Mouse (Mus musculus): Measurements from ENCODE around the gene Lysmd2.
"Not testable (repeated sequence)": the region's sequence is repeated elsewhere in the genome, so short reads cannot be mapped to it uniquely, and the experiment has no call there.

Lysmd2 gene

GRCm38 (mm10) chr9:75624983-75625555 is 472 bp upstream of the Lysmd2 start:
- DNase-seq (ENCODE audit: extremely low read depth, insufficient read length, low spot score), result no peak

DNA sequence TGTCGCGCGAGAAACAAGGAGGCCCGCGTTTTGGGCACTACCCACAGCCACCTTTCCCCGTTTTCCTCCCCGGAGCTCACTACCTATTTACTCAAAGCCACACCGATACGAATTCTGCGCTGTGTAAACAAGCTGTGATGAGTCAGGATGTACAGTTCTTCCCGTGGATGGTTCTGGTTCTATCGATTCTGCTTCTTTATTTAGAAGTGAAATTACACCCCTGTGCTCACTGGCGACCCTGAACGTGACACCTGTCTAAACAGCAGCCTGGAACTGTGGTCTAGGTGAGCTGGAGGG is 715 bp downstream of the Lysmd2 start:
- DNase-seq (ENCODE audit: extremely low read depth, insufficient read length, low spot score), result no peak

DNA sequence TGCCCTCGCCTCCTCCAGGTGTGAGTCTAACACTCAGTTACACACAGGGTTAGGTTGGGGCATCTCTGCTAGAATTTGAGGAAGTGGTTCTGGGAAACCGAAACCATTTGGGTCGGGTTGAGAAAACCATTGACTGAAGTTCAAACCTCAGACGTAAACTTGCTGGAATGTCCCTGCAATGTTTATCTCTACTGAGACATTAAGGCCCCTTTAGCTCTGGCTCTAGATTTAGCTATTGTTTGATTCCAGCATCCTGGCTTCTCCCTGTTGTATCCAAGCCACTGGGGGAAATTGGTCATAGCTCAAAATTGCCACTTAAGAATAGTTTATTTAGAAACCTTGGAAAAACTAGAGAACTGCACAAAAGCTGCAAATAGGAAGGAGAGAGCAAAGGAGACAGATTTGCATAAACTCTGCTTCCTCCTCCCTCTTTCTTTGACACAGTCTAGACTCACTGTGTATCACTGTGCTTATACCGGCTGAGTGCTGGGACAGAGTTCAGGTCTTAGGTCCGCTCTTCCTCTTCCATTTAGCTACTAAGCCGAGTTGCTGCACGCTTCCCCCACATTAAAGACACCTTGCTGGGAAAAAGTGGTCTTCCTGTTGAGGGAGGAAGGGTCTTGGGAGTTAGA is 5.4 kb downstream of the Lysmd2 start:
- DNase-seq (ENCODE audit: extremely low read depth, insufficient read length, low spot score), result no peak

GRCm38 (mm10) chr9:75632111-75632510 is 6.6 kb downstream of the Lysmd2 start:
- no peak for DNase-seq (ENCODE audit: extremely low read depth, insufficient read length, low spot score)

GRCm38 (mm10) chr9:75632902-75633301 is 7.4 kb downstream of the Lysmd2 start:
- DNase-seq (ENCODE audit: extremely low read depth, insufficient read length, low spot score), result no peak

GRCm38 (mm10) chr9:75633603-75634002 is 8.1 kb downstream of the Lysmd2 start:
- no peak for DNase-seq (ENCODE audit: extremely low read depth, insufficient read length, low spot score)

GRCm38 (mm10) chr9:75634226-75634625 is 8.7 kb downstream of the Lysmd2 start:
- DNase-seq (ENCODE audit: extremely low read depth, insufficient read length, low spot score), result no peak

GRCm38 (mm10) chr9:75645405-75645804 is 19.9 kb downstream of the Lysmd2 start:
- no peak for DNase-seq (ENCODE audit: extremely low read depth, insufficient read length, low spot score)

DNA sequence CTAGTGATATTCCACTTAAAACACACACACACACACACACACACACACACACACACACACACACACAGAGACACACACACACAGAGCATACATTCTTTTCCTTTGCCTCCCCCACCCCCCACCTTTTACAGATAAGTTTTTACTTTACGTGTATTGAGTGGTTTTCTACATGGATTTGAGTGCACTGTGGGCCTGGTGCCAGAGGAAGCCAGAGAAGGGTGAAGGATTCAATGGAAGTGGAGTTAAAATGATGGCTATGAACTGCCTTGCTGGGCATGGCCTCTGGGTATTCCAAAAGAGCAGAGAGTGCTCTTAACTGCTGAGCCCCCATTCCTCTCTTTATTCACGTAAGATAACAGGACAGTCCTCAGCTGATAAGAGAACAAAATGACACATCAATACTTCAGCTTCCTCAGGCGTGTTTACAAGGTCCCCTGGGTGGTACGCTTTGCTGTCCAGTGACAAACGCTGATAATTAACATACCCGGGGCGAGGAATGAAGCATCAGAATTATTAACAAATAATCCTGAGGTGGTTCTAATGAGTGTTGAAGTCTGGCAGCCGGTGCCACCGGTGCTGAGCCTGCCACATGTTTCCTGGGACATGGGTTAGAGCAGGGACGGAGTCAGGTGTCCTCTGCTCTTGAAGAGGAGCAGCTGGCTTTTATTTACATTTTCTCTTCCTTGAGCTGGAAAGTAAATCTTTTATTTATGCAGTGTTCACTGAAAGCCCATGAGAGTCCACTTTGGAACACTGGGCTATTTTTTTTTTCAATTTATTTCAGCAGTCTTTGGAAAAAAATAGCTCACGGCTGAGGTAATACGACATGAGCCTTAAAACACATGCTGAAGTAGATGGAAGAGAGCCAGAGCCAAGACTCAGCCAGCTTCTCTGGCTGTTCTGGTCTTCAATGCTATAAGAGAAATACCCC is 28.7 kb downstream of the Lysmd2 start:
- DNase-seq (ENCODE audit: extremely low read depth, insufficient read length, low spot score), result no peak

- DNase-seq (ENCODE audit: extremely low read depth, insufficient read length, low spot score), result not testable (repeated sequence)
Observed at GRCm38 (mm10) chr9:75656456-75656855, 30.9 kb downstream of the Lysmd2 start.

DNA sequence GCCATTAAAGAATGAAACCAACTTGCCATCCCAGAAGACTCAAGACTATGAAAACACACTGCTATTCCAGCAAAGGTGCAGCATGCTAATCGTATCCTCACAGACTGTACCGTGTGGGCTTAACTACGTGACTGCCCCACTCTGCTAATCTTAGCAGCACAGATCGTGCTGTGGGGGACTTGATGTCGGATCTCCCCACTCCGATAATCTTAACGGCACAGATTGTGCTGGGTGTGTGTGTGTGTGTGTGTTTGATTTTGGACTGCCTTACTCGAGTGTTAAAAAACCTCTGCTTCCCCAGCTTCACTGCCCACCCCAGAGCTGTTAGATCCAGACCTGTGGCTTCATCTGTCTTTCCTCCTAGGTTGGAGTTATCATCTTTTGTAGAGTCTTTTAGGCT is 35.4 kb downstream of the Lysmd2 start:
- no peak for DNase-seq (ENCODE audit: extremely low read depth, insufficient read length, low spot score)

DNA sequence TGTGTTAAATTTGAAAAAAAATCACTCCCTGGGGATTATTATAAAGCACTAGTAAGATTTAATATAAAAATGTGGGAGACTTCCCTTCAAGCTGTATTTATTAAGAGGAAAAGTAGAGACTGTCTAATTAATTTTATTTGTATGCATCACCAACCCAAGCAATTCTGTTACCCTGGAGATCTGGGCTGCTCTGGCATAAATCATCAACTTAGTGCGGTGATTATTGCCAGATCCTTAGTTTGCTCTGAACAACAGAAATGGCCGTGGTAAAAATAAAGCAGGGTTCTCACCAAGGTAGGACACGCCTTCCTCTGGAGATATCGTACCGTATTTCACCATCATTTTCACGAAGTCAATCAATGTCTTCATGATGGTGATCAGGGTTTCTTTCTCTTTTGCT is 39.8 kb downstream of the Lysmd2 start:
- no peak for DNase-seq (ENCODE audit: extremely low read depth, insufficient read length, low spot score)

DNA sequence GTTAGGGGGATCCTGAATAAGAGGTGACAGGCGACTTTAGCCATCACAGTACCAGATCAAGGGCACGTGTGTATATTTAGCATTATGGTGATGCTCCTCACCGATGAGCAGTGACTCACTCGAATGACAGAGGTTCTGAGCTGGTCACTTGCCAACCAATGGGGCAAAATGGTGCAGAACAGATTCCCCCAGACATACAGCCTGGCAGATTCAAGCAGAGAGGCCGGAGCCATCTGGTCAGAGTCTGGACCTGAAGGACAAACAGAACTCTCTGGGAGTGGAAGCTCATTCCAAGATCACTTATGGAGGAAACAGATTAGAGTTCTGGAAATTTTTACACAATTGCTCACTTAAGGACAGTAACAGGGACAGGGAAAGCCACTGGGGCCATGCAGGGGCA is 41.1 kb downstream of the Lysmd2 start:
- DNase-seq (ENCODE audit: extremely low read depth, insufficient read length, low spot score), result no peak

- DNase-seq (ENCODE audit: extremely low read depth, insufficient read length, low spot score), result no peak
Observed at GRCm38 (mm10) chr9:75672769-75673168, 47.2 kb downstream of the Lysmd2 start.

DNA sequence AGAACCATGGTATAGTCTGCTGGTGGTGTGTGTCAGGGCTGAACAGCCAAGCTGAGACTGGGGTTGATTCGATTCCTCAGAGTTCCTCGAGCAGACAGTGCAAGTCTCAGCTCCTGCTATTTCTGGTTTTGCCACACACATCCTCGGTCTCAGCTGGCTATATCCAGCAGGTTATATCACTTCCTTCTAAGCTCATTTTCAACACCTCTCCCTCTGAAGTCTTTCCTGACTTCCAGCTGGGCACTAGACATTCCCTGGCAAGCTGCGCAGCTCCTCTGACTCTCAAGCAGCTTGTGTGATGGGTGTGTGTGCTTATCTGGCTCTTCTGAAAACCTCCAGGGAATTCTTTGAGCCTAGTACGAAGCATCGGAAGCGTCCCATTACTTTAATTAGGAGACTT is 50.7 kb downstream of the Lysmd2 start:
- DNase-seq (ENCODE audit: extremely low read depth, insufficient read length, low spot score), result no peak

DNA sequence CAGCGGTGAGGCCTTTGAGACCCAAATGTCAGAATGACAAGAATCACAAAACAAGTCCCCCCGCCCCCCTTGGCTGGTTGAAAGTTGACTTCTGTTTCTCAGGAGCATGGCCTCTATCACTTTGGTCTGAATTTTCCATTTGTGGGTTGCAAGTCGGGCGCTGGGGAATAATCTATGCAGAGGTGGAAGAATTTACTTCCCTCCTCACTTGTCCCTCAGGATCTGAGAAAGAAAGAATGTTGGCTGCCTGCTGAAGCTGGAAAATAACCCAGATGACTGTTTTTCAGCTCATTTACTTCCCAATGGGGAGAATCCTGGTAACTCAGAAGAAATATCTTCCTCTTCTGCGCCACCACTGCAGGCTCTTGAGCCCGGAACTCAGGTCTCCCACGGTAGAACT is 52.8 kb downstream of the Lysmd2 start:
- no peak for DNase-seq (ENCODE audit: extremely low read depth, insufficient read length, low spot score)

- DNase-seq (ENCODE audit: extremely low read depth, insufficient read length, low spot score), result no peak
Observed at GRCm38 (mm10) chr9:75679629-75680028, 54.1 kb downstream of the Lysmd2 start.

DNA sequence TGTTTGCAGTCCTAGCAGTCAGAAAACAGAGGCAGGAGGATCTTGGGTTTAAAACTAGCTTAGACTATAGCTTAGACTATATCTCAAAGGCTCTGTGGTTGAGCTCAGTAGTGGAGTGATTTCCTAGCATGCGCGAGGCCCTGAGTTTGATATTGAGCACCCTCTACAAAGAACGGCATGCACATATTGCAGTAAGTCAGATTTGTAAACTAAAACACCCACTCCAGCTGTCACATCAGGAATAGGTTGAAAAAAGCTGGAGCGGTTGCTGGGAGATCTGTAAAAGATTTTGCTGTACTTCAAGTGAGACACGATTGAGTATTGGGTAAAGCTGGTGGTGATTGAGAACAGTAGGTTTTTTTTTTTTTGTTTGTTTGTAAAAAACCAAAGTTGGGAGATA is 55.1 kb downstream of the Lysmd2 start:
- DNase-seq (ENCODE audit: extremely low read depth, insufficient read length, low spot score), result no peak

- DNase-seq (ENCODE audit: extremely low read depth, insufficient read length, low spot score), result peak; percentile 11
Observed at GRCm38 (mm10) chr9:75683426-75684191, 58.1 kb downstream of the Lysmd2 start, which contains the start of gene Scg3. Scg3 (minus strand) TSS chr9:75684056.

DNA sequence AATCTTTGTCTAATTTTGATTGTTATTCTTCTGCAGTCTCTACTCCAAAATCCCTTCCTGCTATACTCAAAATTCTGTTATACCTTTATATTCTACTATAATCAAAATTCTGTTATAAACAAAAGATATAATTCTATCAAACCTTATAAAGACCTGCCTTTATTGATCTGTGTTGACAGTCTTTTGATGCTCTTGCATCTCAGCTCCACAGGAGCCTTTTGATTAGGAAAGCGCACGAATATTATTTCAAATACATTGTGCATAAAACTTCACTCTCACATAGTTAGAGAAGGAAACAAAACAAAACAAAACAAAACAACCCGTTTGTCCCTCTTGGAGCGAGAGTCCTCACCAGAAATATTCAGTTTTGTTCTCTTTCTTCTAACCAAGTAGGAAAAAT is 58.8 kb downstream of the Lysmd2 start:
- no peak for DNase-seq (ENCODE audit: extremely low read depth, insufficient read length, low spot score)

DNA sequence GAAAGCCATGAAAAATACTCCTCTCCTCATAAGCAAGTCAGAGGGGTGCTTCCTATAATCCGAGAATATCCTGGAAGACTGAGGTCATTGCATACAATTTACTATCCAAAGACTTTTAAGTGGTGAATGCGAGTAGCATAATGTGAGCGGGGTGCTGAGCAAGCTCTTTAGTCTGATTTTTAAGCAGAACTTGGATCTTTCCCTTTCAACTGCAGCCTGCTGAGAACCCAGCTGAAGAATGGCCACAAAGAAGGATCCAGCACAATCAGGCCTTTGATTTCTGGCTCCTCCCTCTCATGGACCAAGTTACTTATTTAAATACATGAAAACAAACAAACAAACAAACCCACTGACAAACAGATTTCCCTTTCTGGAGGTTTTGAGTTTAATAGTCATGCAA is 59.2 kb downstream of the Lysmd2 start:
- DNase-seq (ENCODE audit: extremely low read depth, insufficient read length, low spot score), result no peak

Data from 3134 (cell line).